Mouse (Mus musculus) left cerebral cortex, postnatal 14 days (tissue): Measurements from ENCODE around the gene Cd44. TPM values are rescaled to one million over a fixed set of nuclear protein-coding genes. Genes with fewer than 3 reads are reported as not detected.
A peak's percentile ranks its signal among the peaks of the same experiment; 100 is the strongest.

Source experiments
- DNase-seq, 2 experiments: peaks; one replicate each; pipeline ENCODE4 v3.0.0; 2021 to 2022; ENCODE audit warnings: low spot score in 2 of 2, mixed read lengths in 1 of 2
- intact Hi-C: fragments of 180-260 bp; cut with DNase I; formaldehyde crosslinking; loops from one replicate; pipeline ENCODE4 v1.15.1; 2025
- total RNA-seq, 2 experiments: library from RNA; stranded (reverse); gene quantifications; 2 replicates each; pipeline ENCODE4 v1.2.3; 2021

The Cd44 gene
- total RNA-seq, 2 experiments from 2014 or later, result 7.0 to 8.4 TPM

GRCm38 (mm10) chr2:102878513-102878912 is 23.0 kb downstream of the Cd44 start:
- intact Hi-C loops, result no loop called here
- no peak for DNase-seq

DNA sequence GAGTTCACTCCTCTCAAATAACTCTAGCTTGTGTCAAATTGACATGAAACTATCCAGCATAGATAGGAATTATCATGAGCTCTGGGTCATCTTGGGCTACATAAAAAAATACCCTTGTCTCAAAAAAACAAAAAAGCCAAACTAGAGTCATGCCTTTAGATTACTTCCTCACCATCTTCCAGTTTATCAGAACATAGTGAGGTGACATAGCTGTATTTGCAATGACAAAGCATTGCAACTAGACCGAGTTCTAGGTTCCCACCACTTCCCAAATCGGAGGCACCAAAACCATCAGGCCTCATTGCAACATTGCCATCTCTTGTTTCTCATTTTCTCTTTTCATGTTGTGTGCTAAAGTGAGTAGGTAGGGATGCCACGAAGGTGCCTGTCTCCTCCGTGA is 24.0 kb downstream of the Cd44 start:
- intact Hi-C loops, result no loop called here
- no peak for DNase-seq

- intact Hi-C loops, result no loop called here
- DNase-seq, result no peak
These were observed 25.3 kb downstream of the Cd44 start for GRCm38 (mm10) chr2:102876141-102876540.

DNA sequence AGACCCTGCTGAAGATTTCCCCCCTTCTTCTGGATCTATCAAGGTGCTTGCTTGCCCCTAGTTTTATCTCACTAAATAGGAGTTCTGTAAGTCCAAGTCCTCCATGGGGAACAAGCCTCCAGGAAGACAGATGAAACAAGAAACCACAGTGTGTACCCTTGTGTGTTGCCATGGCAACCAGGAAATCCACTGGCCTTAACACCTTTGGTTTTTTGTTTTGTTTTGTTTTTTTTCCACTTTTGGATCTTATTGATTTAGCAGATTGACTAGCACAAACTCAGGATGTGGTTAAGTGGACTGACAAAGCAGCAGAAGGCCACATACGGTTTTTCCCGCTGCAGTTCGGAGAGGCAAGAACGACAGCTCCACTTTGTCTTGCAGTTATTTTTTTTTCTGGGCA is 27.6 kb downstream of the Cd44 start:
- no peak for DNase-seq
- intact Hi-C loops, result no loop called here

- DNase-seq, result no peak
- intact Hi-C loops, result no loop called here
These were observed 28.3 kb downstream of the Cd44 start for GRCm38 (mm10) chr2:102873194-102873593.

- intact Hi-C loops, result no loop called here
- no peak for DNase-seq
These were observed 29.0 kb downstream of the Cd44 start for GRCm38 (mm10) chr2:102872436-102872835.

GRCm38 (mm10) chr2:102868444-102868843 is 33.0 kb downstream of the Cd44 start:
- DNase-seq, result no peak
- intact Hi-C loops, result no loop called here

DNA sequence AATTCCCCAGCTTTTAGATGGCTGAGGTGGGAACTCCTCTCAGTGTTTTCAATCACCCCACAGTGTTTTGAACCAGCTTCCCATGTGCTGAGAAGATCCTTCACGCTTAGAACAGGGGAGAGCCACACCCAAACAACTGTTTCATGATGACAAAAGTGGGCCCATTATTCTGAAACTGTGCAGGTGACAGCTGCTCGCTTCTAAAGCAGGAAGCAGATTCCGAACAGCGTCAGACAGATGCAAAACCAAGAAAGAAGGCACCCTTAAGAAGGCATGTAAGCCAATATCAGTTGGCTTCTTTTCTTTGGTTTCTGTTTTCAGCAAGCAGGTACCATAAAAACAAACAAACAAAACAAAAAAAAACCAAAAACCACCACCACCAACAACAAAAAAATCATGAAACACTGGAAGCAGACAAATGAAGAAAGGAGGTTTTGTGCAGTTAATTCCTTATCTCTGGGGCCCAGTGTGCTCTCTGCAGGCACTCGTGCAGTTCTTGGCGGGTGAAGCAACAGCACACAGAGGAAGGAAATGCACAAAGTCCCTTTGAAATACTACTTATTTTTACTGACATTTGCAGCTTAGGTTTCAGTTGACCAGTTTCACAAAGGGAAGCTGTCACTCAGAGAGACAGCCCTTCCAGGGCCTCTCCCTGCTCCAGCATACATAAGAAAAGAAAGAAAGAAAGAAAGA is 33.9 kb downstream of the Cd44 start:
- intact Hi-C loops, result no loop called here
- no peak for DNase-seq

GRCm38 (mm10) chr2:102866594-102866993 is 34.9 kb downstream of the Cd44 start:
- intact Hi-C loops, result no loop called here
- no peak for DNase-seq

- DNase-seq, result no peak
- intact Hi-C loops, result no loop called here
These were observed 36.1 kb downstream of the Cd44 start for GRCm38 (mm10) chr2:102865354-102865752.

- intact Hi-C loops, result no loop called here
- DNase-seq, result no peak
These were observed 36.6 kb downstream of the Cd44 start for GRCm38 (mm10) chr2:102864695-102865353.

GRCm38 (mm10) chr2:102864036-102864435 is 37.4 kb downstream of the Cd44 start:
- intact Hi-C loops, result no loop called here
- DNase-seq, result no peak

- no peak for DNase-seq
- intact Hi-C loops, result no loop called here
These were observed 37.9 kb downstream of the Cd44 start for GRCm38 (mm10) chr2:102863583-102863982.

DNA sequence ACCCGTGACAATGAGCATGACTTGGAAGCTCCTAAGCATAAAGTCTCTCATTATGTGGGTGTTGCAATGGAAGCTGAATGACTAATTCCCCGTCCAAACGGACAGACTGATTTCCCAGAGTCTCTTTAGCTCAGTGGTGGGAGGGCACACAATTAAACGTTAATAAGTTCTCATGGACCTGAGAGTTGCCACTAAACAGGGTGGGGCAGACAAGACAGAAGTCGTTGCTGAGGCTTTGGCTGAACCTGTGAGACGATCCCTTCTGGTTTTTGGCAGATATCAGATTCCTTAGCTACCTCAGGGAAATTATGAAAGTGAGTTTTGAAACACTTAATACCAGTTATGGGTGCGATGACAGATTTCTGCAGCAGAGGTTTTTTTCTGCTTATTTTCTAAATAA is 38.8 kb downstream of the Cd44 start:
- no peak for DNase-seq
- intact Hi-C loops, result no loop called here

- DNase-seq, result no peak
- intact Hi-C loops, result no loop called here
These were observed 43.2 kb downstream of the Cd44 start for GRCm38 (mm10) chr2:102858271-102858670.

DNA sequence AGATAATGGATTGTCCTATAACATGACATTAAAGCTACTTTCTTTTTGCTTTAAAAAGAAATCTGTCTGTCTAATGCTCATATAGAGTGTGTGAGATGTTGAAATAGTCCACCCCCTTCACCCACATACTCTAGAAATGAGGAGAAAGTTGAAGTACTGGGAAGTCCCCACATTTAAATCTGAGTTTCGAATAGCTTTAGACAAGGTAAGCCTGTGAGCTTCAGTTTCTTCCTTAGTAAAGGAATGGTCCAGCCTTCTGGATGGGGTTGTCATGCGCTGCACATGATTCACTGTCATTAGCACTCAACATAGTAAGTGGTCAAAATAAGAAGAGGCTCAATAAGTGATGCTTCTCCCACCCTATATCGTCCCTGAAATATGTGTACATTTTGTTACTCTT is 48.2 kb downstream of the Cd44 start:
- no peak for DNase-seq
- intact Hi-C loops, result no loop called here

DNA sequence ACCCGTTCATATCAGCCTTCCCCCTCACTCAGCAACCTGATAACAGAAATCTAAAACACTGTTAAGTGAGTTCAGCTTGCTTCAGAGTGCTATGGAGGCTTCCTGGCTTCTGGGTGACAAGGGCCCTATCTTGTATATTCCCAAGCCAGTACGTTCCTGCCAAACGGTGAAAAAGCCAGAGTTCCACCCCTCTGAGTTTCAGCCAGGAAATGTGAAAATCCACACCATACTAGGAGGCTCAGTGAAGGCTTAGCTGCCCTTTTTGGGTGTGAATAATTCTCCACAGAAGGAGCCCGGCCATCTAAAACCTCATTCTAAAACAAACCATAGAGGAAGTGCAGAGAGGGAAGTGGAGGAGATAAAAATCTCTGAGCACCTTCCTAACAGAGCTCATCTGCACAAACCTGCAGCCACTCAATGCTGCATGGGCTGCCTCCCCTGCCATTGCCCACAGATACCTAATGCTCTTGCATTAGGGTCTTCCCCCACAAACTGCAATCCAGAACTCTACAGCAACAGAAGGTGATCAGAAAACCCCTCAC is 49.5 kb downstream of the Cd44 start:
- intact Hi-C loops, result no loop called here
- no peak for DNase-seq

- no peak for DNase-seq
- intact Hi-C loops, result no loop called here
These were observed 51.4 kb downstream of the Cd44 start for GRCm38 (mm10) chr2:102850026-102850425.

GRCm38 (mm10) chr2:102848811-102849433 is 52.5 kb downstream of the Cd44 start:
- DNase-seq, result no peak
- intact Hi-C loops, result no loop called here

DNA sequence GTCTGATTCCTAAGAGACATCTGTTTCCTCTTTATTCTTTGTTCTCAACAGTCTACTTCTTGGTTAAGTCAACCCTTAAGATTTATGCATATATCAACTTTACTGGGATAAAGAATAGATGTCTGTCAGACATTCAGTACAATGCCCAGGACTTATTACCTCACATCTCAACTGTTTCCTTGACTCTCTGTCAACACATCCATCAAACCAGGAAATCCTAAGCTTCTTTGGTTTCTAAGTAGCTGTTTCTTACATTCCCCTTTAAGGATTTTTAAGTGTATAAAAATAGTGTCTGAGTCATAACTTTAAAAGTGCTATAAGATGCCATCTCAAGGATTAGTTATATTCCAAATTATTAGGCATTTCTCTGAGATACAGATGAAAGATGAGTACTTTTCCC is 60.2 kb downstream of the Cd44 start:
- intact Hi-C loops, result no loop called here

GRCm38 (mm10) chr2:102838179-102838578 is 63.3 kb downstream of the Cd44 start:
- intact Hi-C loops, result no loop called here
- DNase-seq, result peak in 1 of 2 experiments; percentile 8

More for the DNA sequence above, 60.2 kb downstream of the Cd44 start:
- no peak for DNase-seq
